Mouse (Mus musculus): ENCODE results near the gene Gm973.

DNA sequence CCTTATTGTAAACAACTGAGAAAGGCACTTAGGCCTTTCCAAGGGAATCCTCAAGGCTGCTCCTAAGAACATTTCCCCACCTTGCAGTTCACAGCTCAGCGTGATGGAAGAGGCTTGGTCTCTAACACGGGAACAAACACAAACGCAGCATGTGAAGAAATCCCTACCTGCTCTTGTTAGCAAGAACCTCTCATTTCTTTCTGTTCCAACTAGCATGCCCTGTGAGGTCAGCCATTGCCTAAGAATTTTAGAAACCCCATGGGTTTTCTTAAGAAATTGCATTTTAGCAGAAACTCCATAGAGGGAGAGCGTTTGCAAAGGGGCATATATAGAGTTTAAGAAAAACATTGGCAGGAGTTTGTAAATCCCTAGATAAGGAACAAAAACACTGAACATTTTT is 27.6 kb upstream of the Gm973 start:
- TF ChIP-seq CTCF (IDR thresholded peaks at IDR 0.05; ENCODE audit: control insufficient read depth, insufficient read depth, insufficient read length) (no peak), MAX (IDR thresholded peaks at IDR 0.05) (no peak), USF1 (IDR thresholded peaks at IDR 0.05; ENCODE audit: low read depth) (no peak), MYOG (IDR thresholded peaks at IDR 0.05; ENCODE audit: control insufficient read depth, extremely low read depth, insufficient read length) (no peak), FOSL1 (IDR thresholded peaks at IDR 0.05; ENCODE audit: insufficient read depth, low read length, poor library complexity, severe bottlenecking) (no peak)

All from C2C12 (cell line).